Mouse (Mus musculus): ENCODE measurements around the gene Trim21. TPM values are rescaled to one million over a fixed set of nuclear protein-coding genes. Genes with fewer than 3 reads are reported as not detected.

Gene Trim21
- polyA plus RNA-seq (2015; fragmentation: Nextera tagmentation; extraction: Ambion mirVana) = 0.17 and 0.44 TPM in 2 replicates

- peaks cover 7% of the 10 kb centered on the region for H3K4me1 ChIP-seq
- H3K9me3 ChIP-seq (replicated peaks) = no peaks in the 10 kb centered on the region
- peak within 1 kb of the TSS; percentile 68 for H3K4me2 ChIP-seq
- H3K4me3 ChIP-seq (replicated peaks) = peak within 1 kb of the TSS; percentile 60
- peak; percentile 100 for ATAC-seq (replicated peaks; ENCODE audit: low FRiP score)
- no peaks in the 10 kb centered on the region for H3K36me3 ChIP-seq
- peak within 1 kb of the TSS; percentile 53 for H3K9ac ChIP-seq
- WGBS = 11% methylated on average over 10 of the region's 10 CpGs
- H3K27ac ChIP-seq = no peak within 1 kb of the TSS
- no peaks in the 10 kb centered on the region for H3K27me3 ChIP-seq
These were observed at the start of gene Trim21 for GRCm38 (mm10) chr7:102564999-102565997. Gene Trim21, minus strand, starts transcription at chr7:102565486.

GRCm38 (mm10) chr7:102597378-102598031, 32.2 kb upstream of the Trim21 start, which contains the start of gene Olfr552:
Gene Olfr552, plus strand, starts transcription at chr7:102597770.
- WGBS = 79% methylated on average over 1 of the region's 1 CpGs
- Histone ChIP-seq H3K4me3 (replicated peaks) (no peak within 1 kb of the TSS), H3K9ac (no peak within 1 kb of the TSS), H3K27ac (no peak within 1 kb of the TSS), H3K4me2 (no peak within 1 kb of the TSS), H3K27me3 (no peaks in the 10 kb centered on the region), H3K36me3 (no peaks in the 10 kb centered on the region), H3K9me3 (replicated peaks) (no peaks in the 10 kb centered on the region), H3K4me1 (no peaks in the 10 kb centered on the region)
- no peak for ATAC-seq (replicated peaks; ENCODE audit: low FRiP score)

GRCm38 (mm10) chr7:102591786-102592185, 26.5 kb upstream of the Trim21 start, which contains the start of gene Olfr551:
Gene Olfr551, minus strand, starts transcription at chr7:102591886.
- Histone ChIP-seq H3K9me3 (replicated peaks) (no peaks in the 10 kb centered on the region), H3K4me3 (replicated peaks) (no peak within 1 kb of the TSS), H3K4me1 (no peaks in the 10 kb centered on the region), H3K36me3 (no peaks in the 10 kb centered on the region), H3K9ac (no peak within 1 kb of the TSS), H3K27ac (no peak within 1 kb of the TSS), H3K27me3 (no peaks in the 10 kb centered on the region), H3K4me2 (no peak within 1 kb of the TSS)
- 95% methylated on average over 3 of the region's 3 CpGs for WGBS
- ATAC-seq (replicated peaks; ENCODE audit: low FRiP score) = no peak

- Histone ChIP-seq H3K9ac (no peak overlapping the region), H3K9me3 (replicated peaks) (no peaks in the 10 kb centered on the region), H3K27me3 (no peaks in the 10 kb centered on the region), H3K27ac (no peak overlapping the region), H3K36me3 (no peaks in the 10 kb centered on the region), H3K4me3 (replicated peaks) (no peak overlapping the region), H3K4me2 (no peak overlapping the region), H3K4me1 (no peaks in the 10 kb centered on the region)
- no peak for ATAC-seq (replicated peaks; ENCODE audit: low FRiP score)
- 77% methylated on average over 6 of the region's 6 CpGs for WGBS
These were observed 10.7 kb upstream of the Trim21 start for GRCm38 (mm10) chr7:102575998-102576397.

- no peaks in the 10 kb centered on the region for H3K36me3 ChIP-seq
- 85% methylated on average over 3 of the region's 3 CpGs for WGBS
- ATAC-seq (replicated peaks; ENCODE audit: low FRiP score) = no peak
These were observed 8.0 kb upstream of the Trim21 start for GRCm38 (mm10) chr7:102573174-102573830.

GRCm38 (mm10) chr7:102571142-102571541, 5.9 kb upstream of the Trim21 start, which contains the start of gene Olfr550:
Gene Olfr550, plus strand, starts transcription at chr7:102571442.
- H3K9me3 ChIP-seq (replicated peaks) = no peaks in the 10 kb centered on the region
- H3K27ac ChIP-seq = no peak within 1 kb of the TSS
- 94% methylated on average over 8 of the region's 8 CpGs for WGBS
- no peak within 1 kb of the TSS for H3K4me2 ChIP-seq
- H3K27me3 ChIP-seq = no peaks in the 10 kb centered on the region
- no peaks in the 10 kb centered on the region for H3K4me1 ChIP-seq
- H3K9ac ChIP-seq = no peak within 1 kb of the TSS
- H3K4me3 ChIP-seq (replicated peaks) = no peak within 1 kb of the TSS
- no peak for ATAC-seq (replicated peaks; ENCODE audit: low FRiP score)
- no peaks in the 10 kb centered on the region for H3K36me3 ChIP-seq

More at GRCm38 (mm10) chr7:102573174-102573830, 8.0 kb upstream of the Trim21 start:
- Histone ChIP-seq H3K4me1 (no peaks in the 10 kb centered on the region), H3K9ac (no peak overlapping the region), H3K27ac (no peak overlapping the region), H3K4me3 (replicated peaks) (no peak overlapping the region), H3K9me3 (replicated peaks) (no peaks in the 10 kb centered on the region), H3K27me3 (no peaks in the 10 kb centered on the region), H3K4me2 (no peak overlapping the region)

GRCm38 (mm10) chr7:102566219-102566618, 933 bp upstream of the Trim21 start:
- Histone ChIP-seq H3K4me2 (no peak overlapping the region), H3K4me3 (replicated peaks) (no peak overlapping the region), H3K4me1 (peaks cover 7% of the 10 kb centered on the region), H3K27ac (no peak overlapping the region), H3K27me3 (no peaks in the 10 kb centered on the region), H3K36me3 (no peaks in the 10 kb centered on the region), H3K9ac (no peak overlapping the region), H3K9me3 (replicated peaks) (no peaks in the 10 kb centered on the region)
- 92% methylated on average over 4 of the region's 4 CpGs for WGBS
- no peak for ATAC-seq (replicated peaks; ENCODE audit: low FRiP score)

- no peak for ATAC-seq (replicated peaks; ENCODE audit: low FRiP score)
- Histone ChIP-seq H3K27me3 (no peaks in the 10 kb centered on the region), H3K9ac (no peak overlapping the region), H3K36me3 (no peaks in the 10 kb centered on the region), H3K4me2 (no peak overlapping the region), H3K9me3 (replicated peaks) (no peaks in the 10 kb centered on the region), H3K4me1 (no peaks in the 10 kb centered on the region), H3K27ac (no peak overlapping the region), H3K4me3 (replicated peaks) (no peak overlapping the region)
- WGBS = 77% methylated on average over 3 of the region's 3 CpGs
These were observed 12.0 kb downstream of the Trim21 start for GRCm38 (mm10) chr7:102553279-102553678.

GRCm38 (mm10) chr7:102549570-102549969, 15.7 kb downstream of the Trim21 start, which contains the start of gene Olfr549:
Gene Olfr549, plus strand, starts transcription at chr7:102549870.
- H3K27ac ChIP-seq = no peak within 1 kb of the TSS
- no peak within 1 kb of the TSS for H3K9ac ChIP-seq
- no peaks in the 10 kb centered on the region for H3K9me3 ChIP-seq (replicated peaks)
- no peaks in the 10 kb centered on the region for H3K27me3 ChIP-seq
- H3K36me3 ChIP-seq = no peaks in the 10 kb centered on the region
- H3K4me1 ChIP-seq = no peaks in the 10 kb centered on the region
- WGBS = 92% methylated on average over 3 of the region's 3 CpGs
- ATAC-seq (replicated peaks; ENCODE audit: low FRiP score) = no peak
- H3K4me2 ChIP-seq = no peak within 1 kb of the TSS
- no peak within 1 kb of the TSS for H3K4me3 ChIP-seq (replicated peaks)

GRCm38 (mm10) chr7:102541251-102541650, 24.0 kb downstream of the Trim21 start:
- Histone ChIP-seq H3K9ac (no peak overlapping the region), H3K4me2 (no peak overlapping the region), H3K4me3 (replicated peaks) (no peak overlapping the region), H3K36me3 (no peaks in the 10 kb centered on the region), H3K27me3 (no peaks in the 10 kb centered on the region), H3K27ac (no peak overlapping the region), H3K9me3 (replicated peaks) (no peaks in the 10 kb centered on the region), H3K4me1 (no peaks in the 10 kb centered on the region)
- 51% methylated on average over 3 of the region's 3 CpGs for WGBS
- no peak for ATAC-seq (replicated peaks; ENCODE audit: low FRiP score)

- Histone ChIP-seq H3K9me3 (replicated peaks) (no peaks in the 10 kb centered on the region), H3K36me3 (no peaks in the 10 kb centered on the region), H3K27ac (no peak within 1 kb of the TSS), H3K4me2 (no peak within 1 kb of the TSS), H3K9ac (no peak within 1 kb of the TSS), H3K27me3 (no peaks in the 10 kb centered on the region), H3K4me1 (no peaks in the 10 kb centered on the region), H3K4me3 (replicated peaks) (no peak within 1 kb of the TSS)
- ATAC-seq (replicated peaks; ENCODE audit: low FRiP score) = no peak
- WGBS = 87% methylated on average over 2 of the region's 2 CpGs
These were observed 24.7 kb downstream of the Trim21 start, which contains the start of gene Olfr548-ps1 for GRCm38 (mm10) chr7:102540596-102540995. Gene Olfr548-ps1, plus strand, starts transcription at chr7:102540896.

Data from kidney, embryonic 15.5 days (tissue).